Mouse (Mus musculus): ENCODE data around the gene Hephl1. TPM values are rescaled to one million over a fixed set of nuclear protein-coding genes. Genes with fewer than 3 reads are reported as not detected.

Hephl1 gene
- polyA plus RNA-seq, 1 experiment from 2014 or later: not detected

GRCm38 (mm10) chr9:15068686-15069295, 43.1 kb downstream of the Hephl1 start:
- Histone ChIP-seq H3K4me3 (replicated peaks; ENCODE audit: low read depth, low read length) (no peak overlapping the region), H3K4me2 (ENCODE audit: low read length) (no peak overlapping the region), H3K9me3 (replicated peaks; ENCODE audit: low read length) (no peaks in the 10 kb centered on the region), H3K27ac (no peak overlapping the region), H3K4me1 (replicated peaks; ENCODE audit: insufficient read depth, low read length) (no peaks in the 10 kb centered on the region), H3K9ac (ENCODE audit: low read depth, low read length) (no peak overlapping the region), H3K27me3 (ENCODE audit: insufficient read depth, low read length) (no peaks in the 10 kb centered on the region), H3K36me3 (ENCODE audit: insufficient read depth, low read length) (no peaks in the 10 kb centered on the region)
- TF ChIP-seq CTCF (IDR thresholded peaks at IDR 0.05; ENCODE audit: low read depth): no peak
- ATAC-seq (replicated peaks; ENCODE audit: low FRiP score, low read depth): peak; percentile 92
- peak; percentile 22 for DNase-seq (ENCODE audit: low spot score)
- 73% methylated on average over 6 of the region's 6 CpGs for WGBS

GRCm38 (mm10) chr9:15067995-15068685, 43.8 kb downstream of the Hephl1 start:
- TF ChIP-seq CTCF (IDR thresholded peaks at IDR 0.05; ENCODE audit: low read depth): no peak
- H3K36me3 ChIP-seq (ENCODE audit: insufficient read depth, low read length): no peaks in the 10 kb centered on the region
- no peaks in the 10 kb centered on the region for H3K9me3 ChIP-seq (replicated peaks; ENCODE audit: low read length)
- H3K4me3 ChIP-seq (replicated peaks; ENCODE audit: low read depth, low read length): no peak overlapping the region
- no peaks in the 10 kb centered on the region for H3K4me1 ChIP-seq (replicated peaks; ENCODE audit: insufficient read depth, low read length)
- no peak overlapping the region for H3K4me2 ChIP-seq (ENCODE audit: low read length)
- 79% methylated on average over 7 of the region's 7 CpGs for WGBS
- DNase-seq (ENCODE audit: low spot score) (no peak), ATAC-seq (replicated peaks; ENCODE audit: low FRiP score, low read depth) (no peak)
- H3K9ac ChIP-seq (ENCODE audit: low read depth, low read length): no peak overlapping the region
- no peak overlapping the region for H3K27ac ChIP-seq
- no peaks in the 10 kb centered on the region for H3K27me3 ChIP-seq (ENCODE audit: insufficient read depth, low read length)

- no peaks in the 10 kb centered on the region for H3K36me3 ChIP-seq (ENCODE audit: insufficient read depth, low read length)
- WGBS: 3% methylated on average over 1 of the region's 1 CpGs
- H3K4me2 ChIP-seq (ENCODE audit: low read length): no peak overlapping the region
- H3K27ac ChIP-seq: no peak overlapping the region
- TF ChIP-seq CTCF (IDR thresholded peaks at IDR 0.05; ENCODE audit: low read depth): no peak
- no peaks in the 10 kb centered on the region for H3K9me3 ChIP-seq (replicated peaks; ENCODE audit: low read length)
- no peaks in the 10 kb centered on the region for H3K27me3 ChIP-seq (ENCODE audit: insufficient read depth, low read length)
- ATAC-seq (replicated peaks; ENCODE audit: low FRiP score, low read depth) (no peak), DNase-seq (ENCODE audit: low spot score) (no peak)
- H3K4me1 ChIP-seq (replicated peaks; ENCODE audit: insufficient read depth, low read length): no peaks in the 10 kb centered on the region
- no peak overlapping the region for H3K4me3 ChIP-seq (replicated peaks; ENCODE audit: low read depth, low read length)
- H3K9ac ChIP-seq (ENCODE audit: low read depth, low read length): no peak overlapping the region
Observed at GRCm38 (mm10) chr9:15064176-15064575, 47.7 kb downstream of the Hephl1 start.

GRCm38 (mm10) chr9:15060847-15061246, 51.1 kb downstream of the Hephl1 start:
- 89% methylated on average over 5 of the region's 5 CpGs for WGBS
- H3K4me1 ChIP-seq (replicated peaks; ENCODE audit: insufficient read depth, low read length): no peaks in the 10 kb centered on the region

DNA sequence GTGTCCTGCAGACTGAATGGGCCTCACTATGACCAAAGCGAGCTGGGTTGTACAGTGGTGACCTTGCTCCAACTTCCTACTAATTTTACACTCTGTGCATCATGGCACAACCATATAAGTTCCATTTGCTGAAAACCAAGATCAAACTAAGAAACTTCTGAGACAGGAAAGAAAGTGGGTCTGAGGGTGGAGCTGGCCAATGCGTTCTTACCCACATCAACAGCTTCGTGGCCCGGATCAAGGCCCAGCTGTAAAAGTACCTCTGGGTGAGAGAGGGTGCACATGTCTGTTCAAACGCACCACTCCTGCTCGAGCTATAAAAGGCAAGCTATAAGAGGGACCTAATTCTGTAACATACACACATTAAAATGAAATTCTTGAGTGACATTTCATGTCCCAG, 51.9 kb downstream of the Hephl1 start:
- 83% methylated on average over 6 of the region's 6 CpGs for WGBS
- Histone ChIP-seq H3K4me1 (replicated peaks; ENCODE audit: insufficient read depth, low read length) (no peaks in the 10 kb centered on the region), H3K9ac (ENCODE audit: low read depth, low read length) (no peak overlapping the region), H3K4me2 (ENCODE audit: low read length) (no peak overlapping the region), H3K27ac (no peak overlapping the region), H3K36me3 (ENCODE audit: insufficient read depth, low read length) (no peaks in the 10 kb centered on the region), H3K9me3 (replicated peaks; ENCODE audit: low read length) (no peaks in the 10 kb centered on the region), H3K27me3 (ENCODE audit: insufficient read depth, low read length) (no peaks in the 10 kb centered on the region), H3K4me3 (replicated peaks; ENCODE audit: low read depth, low read length) (no peak overlapping the region)
- ATAC-seq (replicated peaks; ENCODE audit: low FRiP score, low read depth) (no peak), DNase-seq (ENCODE audit: low spot score) (no peak)
- no peak for TF ChIP-seq CTCF (IDR thresholded peaks at IDR 0.05; ENCODE audit: low read depth)

More at GRCm38 (mm10) chr9:15060847-15061246, 51.1 kb downstream of the Hephl1 start:
- Histone ChIP-seq H3K36me3 (ENCODE audit: insufficient read depth, low read length) (no peaks in the 10 kb centered on the region), H3K9me3 (replicated peaks; ENCODE audit: low read length) (no peaks in the 10 kb centered on the region), H3K27me3 (ENCODE audit: insufficient read depth, low read length) (no peaks in the 10 kb centered on the region), H3K9ac (ENCODE audit: low read depth, low read length) (no peak overlapping the region), H3K4me3 (replicated peaks; ENCODE audit: low read depth, low read length) (no peak overlapping the region), H3K4me2 (ENCODE audit: low read length) (no peak overlapping the region), H3K27ac (no peak overlapping the region)
- no peak for DNase-seq (ENCODE audit: low spot score)
- no peak for TF ChIP-seq CTCF (IDR thresholded peaks at IDR 0.05; ENCODE audit: low read depth)
- no peak for ATAC-seq (replicated peaks; ENCODE audit: low FRiP score, low read depth)

GRCm38 (mm10) chr9:15045740-15046139, 66.2 kb downstream of the Hephl1 start:
- Histone ChIP-seq H3K27me3 (ENCODE audit: insufficient read depth, low read length) (no peaks in the 10 kb centered on the region), H3K4me3 (replicated peaks; ENCODE audit: low read depth, low read length) (peak overlapping the region; percentile 77), H3K4me2 (ENCODE audit: low read length) (peak overlapping the region; percentile 90), H3K9me3 (replicated peaks; ENCODE audit: low read length) (no peaks in the 10 kb centered on the region), H3K27ac (no peak overlapping the region), H3K4me1 (replicated peaks; ENCODE audit: insufficient read depth, low read length) (peaks cover 5% of the 10 kb centered on the region; the same call in 1 of the 2 replicates), H3K36me3 (ENCODE audit: insufficient read depth, low read length) (no peaks in the 10 kb centered on the region), H3K9ac (ENCODE audit: low read depth, low read length) (peak overlapping the region; percentile 86; the same call in 1 of the 2 replicates)
- DNase-seq (ENCODE audit: low spot score): no peak
- TF ChIP-seq CTCF (IDR thresholded peaks at IDR 0.05; ENCODE audit: low read depth): no peak
- 42% methylated on average over 10 of the region's 10 CpGs for WGBS
- no peak for ATAC-seq (replicated peaks; ENCODE audit: low FRiP score, low read depth)

Measured in kidney, postnatal 0 days (tissue).